ENCODE assay signal across 8 mouse cellular contexts in the genomic region with DNA sequence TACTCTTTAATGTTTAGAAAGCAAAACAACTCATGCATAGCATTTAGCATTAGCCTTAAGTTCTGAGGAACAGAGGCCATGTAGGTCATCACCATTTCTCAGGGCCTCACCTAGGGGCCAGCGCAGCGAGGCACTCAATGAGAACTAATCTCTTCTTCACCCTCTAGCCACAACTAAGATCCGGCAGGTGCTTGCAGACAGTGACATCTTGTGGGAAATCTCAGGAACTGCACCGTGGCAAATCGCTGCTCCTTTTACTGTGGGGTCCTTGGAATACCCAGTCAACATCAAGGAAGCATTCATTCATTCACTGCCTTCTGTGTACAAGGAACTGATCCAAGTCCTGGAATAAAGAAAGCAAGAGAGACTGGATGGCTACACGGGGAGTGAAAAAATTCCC. TPM values are rescaled to one million over a fixed set of nuclear protein-coding genes. Genes with fewer than 3 reads are reported as not detected.
A peak's percentile ranks its signal among the peaks of the same experiment; 100 is the strongest.
DNase-seq lines count a peak whose midpoint lies in the region; ATAC-seq lines count a peak whose summit lies in the region.

No protein-coding gene starts in this region.

- ATAC-seq in CD4-positive, CD25-positive, alpha-beta regulatory T cell, adult 4 months: peak; percentile 62
- peak; percentile 80 for ATAC-seq in common myeloid progenitor, adult 5-6 weeks (replicated peaks; ENCODE audit: low read depth, poor library complexity, severe bottlenecking)
- peak; percentile 73 for ATAC-seq in granulocyte monocyte progenitor cell, adult 5-6 weeks (replicated peaks; ENCODE audit: poor library complexity, severe bottlenecking)

- DNase-seq in ZHBTc4 (ENCODE audit: low read depth, low spot score): peak; percentile 84
- peak; percentile 78 to 81 for DNase-seq in kidney, postnatal 4 days
- DNase-seq in lung, postnatal 10 days: peak; percentile 81
- peak; percentile 58 for DNase-seq in retina, adult 2 months (ENCODE audit: low read depth, low spot score)
- DNase-seq in thymus, postnatal 4 days: peak; percentile 72

RNA-seq across cellular contexts. Expression of a gene that starts 7.1 kb away (rescaled TPM):
- under 1 TPM; 0.43 to 0.78 TPM for polyA plus RNA-seq in CD4-positive, CD25-positive, alpha-beta regulatory T cell, adult 4 months (2017; shearing (Covaris generic))
- total RNA-seq in common myeloid progenitor, adult 5-6 weeks (2017): 1.8 and 2.7 TPM in 2 replicates
- 7.5 and 8.1 TPM in 2 replicates for total RNA-seq in granulocyte monocyte progenitor cell, adult 5-6 weeks (2014; fragmentation: Nextera tagmentation)
- total RNA-seq in granulocyte monocyte progenitor cell, adult 5-6 weeks (2017): 1.6 and 2.5 TPM in 2 replicates

RNA-seq across cellular contexts. Expression of a gene that starts 40.8 kb away (rescaled TPM):
- 10 to 100 TPM in 1 of 2 experiments, 1 to 10 TPM in 1; 8.0 to 14.1 TPM for polyA plus RNA-seq in CD4-positive, CD25-positive, alpha-beta regulatory T cell, adult 4 months (2017; shearing (Covaris generic))
- total RNA-seq in common myeloid progenitor, adult 5-6 weeks (2017): 4.9 and 9.7 TPM in 2 replicates
- total RNA-seq in granulocyte monocyte progenitor cell, adult 5-6 weeks (2014; fragmentation: Nextera tagmentation): 5.7 and 8.5 TPM in 2 replicates
- 4.9 and 6.5 TPM in 2 replicates for total RNA-seq in granulocyte monocyte progenitor cell, adult 5-6 weeks (2017)

RNA-seq across cellular contexts. Expression of a gene that starts 46.5 kb away (rescaled TPM):
- not detected for polyA plus RNA-seq in CD4-positive, CD25-positive, alpha-beta regulatory T cell, adult 4 months (2017; shearing (Covaris generic))
- not detected in 2 replicates for total RNA-seq in common myeloid progenitor, adult 5-6 weeks (2017)
- not detected in 2 replicates for total RNA-seq in granulocyte monocyte progenitor cell, adult 5-6 weeks (2014; fragmentation: Nextera tagmentation)
- total RNA-seq in granulocyte monocyte progenitor cell, adult 5-6 weeks (2017): not detected in 2 replicates

Comparison
In these comparisons a context has a peak if more than half of its experiments do, and no peak if none do; other contexts are left out.
1. Peak in every context shown above with its lines: DNase-seq and ATAC-seq.